Mouse (Mus musculus) adrenal gland, postnatal 36 days (tissue): ENCODE results near the gene Rp9. TPM values are rescaled to one million over a fixed set of nuclear protein-coding genes. Genes with fewer than 3 reads are reported as not detected.
A peak's percentile ranks its signal among the peaks of the same experiment; 100 is the strongest.
"Not testable (repeated sequence)": the region's sequence is repeated elsewhere in the genome, so short reads cannot be mapped to it uniquely, and the experiment has no call there.

ENCODE experiments used
- DNase-seq, 2 experiments: peaks; one replicate each; pipeline ENCODE4 v3.0.0; 2021; ENCODE audit warnings: mixed read lengths in 1 of 2
- total RNA-seq, 2 experiments: library from RNA; stranded (reverse); gene quantifications; 2 replicates each; pipeline ENCODE4 v1.2.3; 2021

The Rp9 gene
- total RNA-seq, 2 experiments from 2014 or later, result 29.0 to 42.6 TPM

DNA sequence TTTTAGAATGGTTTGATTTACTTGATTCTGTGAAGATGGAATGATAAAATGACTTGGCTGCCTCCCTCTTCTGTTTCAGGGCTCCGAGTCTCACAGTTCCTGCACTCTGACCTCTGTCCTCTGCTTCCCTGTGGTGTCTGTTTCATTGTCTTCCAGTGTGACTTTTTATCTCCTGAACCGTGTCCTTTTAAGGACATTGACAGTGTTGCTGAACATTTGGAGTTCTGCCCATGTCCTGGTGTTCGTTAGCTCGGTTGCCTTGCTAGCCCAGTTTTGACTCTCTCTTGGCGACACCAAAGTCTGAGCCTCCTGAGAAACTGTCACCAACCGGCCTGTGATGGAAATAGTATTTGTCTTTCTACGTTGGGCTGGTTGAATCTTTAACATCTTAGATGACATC lies 49.1 kb downstream of the Rp9 start:
- DNase-seq, result no peak

DNA sequence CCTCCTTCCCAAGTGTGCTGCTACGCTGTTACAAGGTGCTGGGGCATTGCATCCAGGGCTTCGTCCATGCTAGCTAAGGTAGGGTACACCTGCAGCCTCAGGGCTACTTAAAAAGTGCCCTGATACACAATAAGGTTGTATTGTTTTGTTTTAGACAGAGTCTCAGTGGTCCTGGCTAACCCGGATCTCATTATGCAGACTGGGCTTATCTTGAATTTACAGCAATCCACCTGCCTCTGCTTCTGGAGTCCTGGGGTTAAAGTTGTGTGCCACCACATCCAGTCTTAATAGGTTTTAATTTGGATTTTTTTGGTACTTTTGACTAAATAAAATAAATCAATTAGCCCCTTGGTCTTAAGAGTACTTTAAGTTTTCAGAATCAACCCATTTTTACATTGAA lies 49.7 kb downstream of the Rp9 start:
- no peak for DNase-seq

- peak; percentile 30 to 35 for DNase-seq
Observed at GRCm38 (mm10) chr9:22417547-22417946, 52.0 kb downstream of the Rp9 start.

DNA sequence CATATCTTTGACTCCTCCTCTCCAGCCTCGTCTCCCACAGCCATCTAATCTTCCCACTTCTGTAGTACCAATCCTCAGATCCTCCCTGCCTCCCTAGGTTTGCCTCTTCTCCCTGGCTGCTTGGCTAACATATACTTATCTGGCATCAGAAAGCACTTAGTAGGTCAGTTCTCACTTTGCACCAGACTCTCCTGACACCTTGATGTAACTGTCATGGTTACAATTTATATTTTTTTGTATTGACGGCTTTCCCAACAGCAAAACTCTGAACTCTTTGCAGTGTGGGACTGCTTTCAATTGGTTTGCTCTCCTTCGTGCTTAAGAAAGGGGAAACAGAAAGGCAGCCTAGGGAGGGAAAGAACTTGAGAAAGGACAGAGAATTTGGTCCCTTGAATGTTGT lies 53.4 kb downstream of the Rp9 start:
- no peak for DNase-seq

- DNase-seq, result peak; percentile 96 to 98
Observed at GRCm38 (mm10) chr9:22411002-22411857, 58.3 kb downstream of the Rp9 start, which contains the start of gene 9530077C05Rik. Gene 9530077C05Rik (plus strand): TSS chr9:22411513.

GRCm38 (mm10) chr9:22409501-22409900 lies 60.0 kb downstream of the Rp9 start:
- no peak for DNase-seq

GRCm38 (mm10) chr9:22408344-22408743 lies 61.2 kb downstream of the Rp9 start:
- peak; percentile 9 to 43 for DNase-seq

GRCm38 (mm10) chr9:22407633-22408032 lies 61.9 kb downstream of the Rp9 start:
- not testable (repeated sequence) for DNase-seq

DNA sequence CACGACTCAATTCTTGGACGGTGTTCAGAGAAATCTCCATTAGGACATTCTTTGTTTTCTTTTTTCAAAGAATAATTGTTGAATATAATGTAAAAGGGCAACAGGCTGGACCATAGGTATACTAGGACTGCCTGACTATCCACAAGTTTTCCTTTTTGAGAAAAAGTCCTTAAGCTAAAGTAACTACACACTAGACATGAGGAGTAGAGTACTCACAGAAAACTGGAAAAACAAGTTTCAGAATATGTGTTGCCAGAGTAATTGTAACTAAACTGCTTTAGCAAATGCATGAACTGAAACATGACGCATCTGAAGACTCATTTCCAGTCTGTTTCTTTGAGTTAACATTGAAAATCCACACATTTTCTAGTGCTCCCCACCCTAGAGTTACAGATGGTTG lies 64.1 kb downstream of the Rp9 start:
- no peak for DNase-seq

DNA sequence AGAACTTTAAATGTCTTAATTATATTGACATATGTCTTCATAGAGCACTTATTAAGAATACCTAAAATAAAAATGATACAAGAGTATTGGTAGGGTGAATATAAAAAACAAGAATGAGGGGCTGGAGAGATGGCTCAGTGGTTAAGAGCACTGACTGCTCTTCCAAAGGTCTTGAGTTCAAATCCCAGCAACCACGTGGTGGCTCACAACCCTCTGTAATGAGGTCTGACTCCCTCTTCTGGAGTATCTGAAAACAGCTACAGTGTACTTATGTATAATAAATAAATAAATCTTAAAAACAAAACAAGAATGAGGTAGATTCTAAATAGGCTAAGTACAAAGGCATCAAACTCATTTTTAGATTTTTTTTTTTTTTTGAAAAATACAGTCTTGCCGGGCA lies 66.0 kb downstream of the Rp9 start:
- DNase-seq, result not testable (repeated sequence)

GRCm38 (mm10) chr9:22402976-22403375 lies 66.6 kb downstream of the Rp9 start:
- DNase-seq, result no peak

DNA sequence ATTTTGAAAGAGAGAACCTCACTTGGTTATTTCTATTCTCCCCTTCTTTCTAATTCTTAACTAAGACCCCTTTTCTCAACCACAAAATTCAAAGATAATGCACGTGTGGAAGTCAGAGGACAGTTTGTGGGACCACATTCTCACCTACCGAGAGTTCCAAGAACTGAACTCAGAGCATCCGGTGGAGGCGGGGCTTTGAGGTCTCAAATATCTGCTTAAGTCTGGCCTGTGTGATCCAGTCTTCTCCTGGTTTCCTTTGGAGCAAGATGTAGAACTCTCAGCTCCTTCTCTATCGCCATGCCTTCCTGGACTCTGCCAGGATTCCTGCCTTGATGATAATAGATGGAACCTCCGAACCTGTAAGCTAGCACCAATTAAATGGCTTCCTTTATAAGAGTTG lies 67.5 kb downstream of the Rp9 start:
- no peak for DNase-seq

DNA sequence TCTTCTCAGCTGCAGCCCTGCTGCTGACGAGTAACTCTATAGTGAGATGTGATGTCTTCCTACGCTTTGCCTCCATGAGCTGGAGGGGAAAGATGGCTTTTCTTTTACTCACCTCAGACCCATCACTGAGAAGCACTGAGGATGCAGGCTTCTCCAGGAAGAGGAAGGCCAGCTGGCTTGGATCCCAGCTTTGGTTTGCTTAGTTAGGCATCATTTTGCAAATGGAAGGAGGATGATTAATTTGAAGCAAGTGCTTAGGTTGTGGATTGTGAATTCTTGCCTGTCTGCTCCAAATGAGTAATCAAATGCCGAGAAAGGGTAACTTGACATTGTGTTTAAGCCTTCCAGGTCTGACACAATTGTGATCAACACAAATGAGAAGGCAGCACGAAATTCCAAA lies 70.5 kb downstream of the Rp9 start:
- no peak for DNase-seq

DNA sequence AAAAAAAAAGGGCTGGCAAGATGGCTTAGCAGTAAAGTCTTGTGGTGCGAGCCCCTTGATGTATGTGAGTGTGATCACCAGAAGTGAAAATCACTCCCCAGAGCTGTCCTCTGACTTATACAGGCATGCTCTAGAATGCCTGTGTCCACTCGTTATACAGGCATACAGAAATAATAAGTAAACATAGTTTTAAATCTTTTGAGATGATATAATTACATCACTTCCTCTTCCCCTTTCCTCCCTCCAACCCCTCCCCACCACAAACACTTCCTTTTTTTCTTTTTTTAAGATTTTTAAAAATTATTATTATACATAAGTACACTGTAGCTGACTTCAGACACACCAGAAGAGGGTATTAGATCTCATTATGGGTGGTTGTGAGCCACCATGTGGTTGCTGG lies 74.8 kb downstream of the Rp9 start:
- no peak for DNase-seq

DNA sequence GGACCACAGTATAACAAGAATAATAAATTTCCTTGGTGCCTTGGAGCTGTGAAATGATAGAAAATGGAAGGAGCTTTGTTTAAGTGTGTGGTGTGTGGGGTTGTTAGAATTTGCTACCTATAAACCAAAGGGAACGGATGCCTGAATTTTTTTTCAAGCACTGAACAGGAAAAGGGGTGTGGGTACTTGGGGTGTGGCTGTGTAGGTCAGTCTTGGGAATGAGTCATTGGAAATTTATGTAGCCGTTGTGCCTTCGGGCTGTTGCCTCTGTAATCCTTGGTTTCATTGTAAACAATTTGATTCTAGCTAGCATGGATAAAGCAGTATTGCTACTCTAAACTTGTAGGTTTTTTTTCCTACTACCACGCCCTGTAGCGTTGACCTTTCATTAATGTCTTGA lies 79.2 kb downstream of the Rp9 start:
- DNase-seq, result no peak

DNA sequence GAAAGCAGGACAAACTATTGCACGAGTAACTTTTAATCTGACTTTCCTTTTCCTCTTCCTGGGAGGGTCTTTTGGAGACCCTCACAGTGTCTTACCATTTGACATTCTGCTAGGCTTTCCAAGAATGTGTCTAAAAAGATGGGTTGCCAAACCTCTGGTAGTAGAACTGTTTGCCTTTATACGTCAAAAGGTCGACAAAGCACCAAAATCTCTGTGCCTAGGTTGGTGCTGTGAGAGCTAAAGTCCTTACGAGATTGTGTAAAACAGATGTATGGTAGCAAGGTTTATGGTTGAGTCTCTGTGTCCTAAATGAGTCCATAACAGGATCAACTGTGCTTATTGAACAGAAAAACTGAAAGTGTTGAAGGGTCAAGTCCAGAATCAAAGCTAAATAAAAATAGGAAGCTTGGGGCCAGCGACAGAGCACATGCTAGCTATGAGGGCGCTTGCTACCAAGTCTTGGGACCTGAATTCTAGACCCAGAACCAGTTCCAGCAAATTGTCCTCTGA lies 79.8 kb downstream of the Rp9 start:
- DNase-seq, result no peak

- peak; percentile 95 for DNase-seq
Observed at GRCm38 (mm10) chr9:22389021-22389476, 80.5 kb downstream of the Rp9 start, which contains the start of gene Anln. Gene Anln (minus strand): TSS chr9:22389188.

- peak in 1 of 2 experiments; percentile 37 for DNase-seq
Observed at GRCm38 (mm10) chr9:22388401-22388980, 81.1 kb downstream of the Rp9 start.

DNA sequence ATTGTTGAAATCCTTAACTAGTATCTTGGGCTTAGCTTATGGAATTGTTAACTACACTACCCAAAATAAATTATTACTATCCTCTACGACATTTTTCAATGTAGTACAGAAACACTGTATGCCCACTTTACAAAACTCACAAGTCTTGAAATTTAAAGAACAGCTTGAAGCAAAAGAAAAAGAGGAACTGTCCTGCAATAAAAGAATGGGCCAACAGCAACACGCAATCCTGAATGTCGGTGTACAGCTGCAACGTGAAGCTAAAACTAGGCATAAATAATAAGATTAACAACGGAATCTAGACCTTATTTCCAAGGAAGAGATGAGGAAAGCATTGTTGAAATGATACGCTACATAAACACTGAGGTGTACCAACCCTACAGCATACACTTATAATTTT lies 81.6 kb downstream of the Rp9 start:
- DNase-seq, result no peak

DNA sequence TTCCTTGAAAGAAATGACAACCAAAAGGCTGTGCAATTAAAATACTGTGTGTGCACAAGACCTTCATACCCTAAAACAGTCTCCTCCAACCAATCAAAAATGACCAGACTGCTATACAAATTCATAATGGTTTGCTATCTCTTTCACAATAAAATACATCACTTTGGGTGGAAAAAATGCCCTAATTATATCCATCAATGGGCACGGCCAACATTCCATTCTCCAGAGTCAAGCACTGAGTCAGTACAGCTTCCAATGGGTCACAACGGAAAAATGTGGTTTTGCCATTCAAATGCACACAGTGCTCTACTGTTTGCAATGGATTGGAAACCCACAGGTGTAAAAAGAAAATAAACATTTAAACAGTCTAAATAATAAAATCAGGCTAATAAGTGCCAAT lies 83.7 kb downstream of the Rp9 start:
- peak in 1 of 2 experiments; percentile 36 for DNase-seq

DNA sequence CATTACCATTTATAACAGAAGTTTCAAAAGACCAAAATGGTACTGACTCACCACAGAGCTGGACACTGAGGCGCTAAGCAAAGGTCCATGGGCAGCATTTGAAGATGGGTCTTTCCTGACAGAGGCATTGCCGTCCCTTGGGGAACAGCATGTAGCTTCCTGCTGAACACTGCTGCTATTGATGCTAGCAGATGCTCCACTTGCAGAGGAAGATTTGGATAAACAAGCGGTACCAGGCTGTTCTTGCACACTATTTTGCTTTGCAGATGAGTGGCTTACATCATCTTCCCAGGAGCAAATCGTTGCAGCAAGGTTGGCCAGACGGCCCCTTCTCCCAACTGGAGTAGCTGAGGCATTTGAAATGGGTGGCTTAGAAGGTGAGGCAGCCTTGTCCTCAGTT lies 93.5 kb downstream of the Rp9 start:
- DNase-seq, result no peak

DNA sequence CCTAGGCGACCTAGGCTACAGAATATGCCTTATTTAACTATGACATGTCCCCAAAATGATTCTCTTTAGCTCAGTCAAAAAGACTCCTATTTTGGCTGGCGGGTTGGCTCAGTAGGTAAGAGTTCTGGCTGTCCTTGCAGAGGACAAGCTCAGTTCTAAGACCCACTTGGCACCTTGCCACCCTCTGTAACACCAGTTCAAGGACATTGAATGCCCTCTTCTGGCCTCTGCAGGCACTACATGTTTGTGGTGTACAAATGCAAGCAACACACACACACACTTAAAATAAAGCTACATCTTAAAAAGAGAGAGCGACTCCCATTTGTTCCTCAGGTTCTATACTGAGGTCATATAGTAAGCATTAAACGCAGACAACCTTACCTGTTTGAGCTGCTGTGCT lies 96.8 kb downstream of the Rp9 start:
- DNase-seq, result no peak

GRCm38 (mm10) chr9:22368030-22368429 lies 101.5 kb downstream of the Rp9 start:
- no peak for DNase-seq
